In the genomic region with DNA sequence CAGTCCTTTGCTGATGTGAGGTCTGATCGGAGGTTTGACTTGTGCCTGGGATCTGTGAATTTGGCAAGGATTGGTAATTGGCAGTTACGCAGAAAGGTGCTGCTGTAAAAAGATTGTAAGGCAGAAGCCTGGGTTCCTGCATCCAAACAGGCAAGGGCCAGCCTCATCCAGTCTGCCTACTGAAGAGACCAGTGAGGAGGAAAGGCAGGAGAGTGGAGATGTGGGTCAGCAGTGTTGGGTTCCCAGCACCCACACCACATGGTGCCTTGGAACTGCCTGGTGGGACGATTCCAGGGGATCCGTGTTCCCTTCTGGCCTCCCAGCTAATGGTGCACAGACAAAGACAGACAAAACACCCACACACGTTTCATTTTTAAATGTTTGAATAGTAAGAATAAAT, we compare ENCODE assay signal across 8 mouse cellular contexts. TPM values are rescaled to one million over a fixed set of nuclear protein-coding genes. Genes with fewer than 3 reads are reported as not detected.
DNase-seq lines count a peak whose midpoint lies in the region; ATAC-seq and TF ChIP-seq lines count a peak whose summit lies in the region.

No protein-coding gene starts in this region.

- DNase-seq in heart, adult 11 months, result peak; percentile 77
- DNase-seq in heart, adult 18-20 months, result no peak
- DNase-seq in layer of hippocampus, postnatal 14 days (ENCODE audit: low spot score in 2 of 2), result peak; percentile 26 to 40
- no peak for DNase-seq in gastrocnemius, postnatal 36 days
- no peak for DNase-seq in kidney, adult 9 months

- 57% methylated on average over 5 of the region's 5 CpGs for WGBS in embryonic facial prominence, embryonic 15.5 days
- 60% methylated on average over 5 of the region's 5 CpGs for WGBS in neural tube, embryonic 14.5 days

- no peak overlapping the region for H3K27ac ChIP-seq in ES-Bruce4 (ENCODE audit: insufficient read depth, low read length)
- peak overlapping the region; percentile 91; the same call in 1 of the 2 replicates for H3K27ac ChIP-seq in embryonic facial prominence, embryonic 15.5 days (replicated peaks)
- H3K27ac ChIP-seq in neural tube, embryonic 14.5 days (ENCODE audit: low read depth, low read length), result peak overlapping the region; percentile 81; the same call in 1 of the 2 replicates

- H3K9ac ChIP-seq in ES-Bruce4 (ENCODE audit: low read depth, poor library complexity, severe bottlenecking), result peak overlapping the region; percentile 62
- no peak overlapping the region; the same call in 1 of the 2 replicates for H3K9ac ChIP-seq in embryonic facial prominence, embryonic 15.5 days
- peak overlapping the region; percentile 73 for H3K9ac ChIP-seq in neural tube, embryonic 14.5 days (replicated peaks; ENCODE audit: low read depth, low read length)

- H3K4me3 ChIP-seq in ES-Bruce4 (ENCODE audit: low read depth, low read length), result peak overlapping the region; percentile 93
- H3K4me3 ChIP-seq in embryonic facial prominence, embryonic 15.5 days (replicated peaks), result peak overlapping the region; percentile 75
- peak overlapping the region; percentile 70 for H3K4me3 ChIP-seq in neural tube, embryonic 14.5 days (ENCODE audit: low read depth, low read length)

- no peaks in the 10 kb centered on the region for H3K9me3 ChIP-seq in ES-Bruce4 (replicated peaks; ENCODE audit: control insufficient read depth, insufficient read depth, low read length, poor library complexity, severe bottlenecking)
- no peaks in the 10 kb centered on the region for H3K9me3 ChIP-seq in embryonic facial prominence, embryonic 15.5 days (replicated peaks)
- H3K9me3 ChIP-seq in neural tube, embryonic 14.5 days (ENCODE audit: control insufficient read depth, low read length), result no peaks in the 10 kb centered on the region

- TF ChIP-seq EP300 in ES-Bruce4 (IDR thresholded peaks at IDR 0.05; ENCODE audit: insufficient read depth, low read depth, low read length), result no peak

- no peak for ATAC-seq in embryonic facial prominence, embryonic 15.5 days (ENCODE audit: insufficient number of reproducible peaks, low FRiP score, low TSS enrichment, low read depth)
- ATAC-seq in neural tube, embryonic 14.5 days (ENCODE audit: low read depth), result no peak

- H3K36me3 ChIP-seq in ES-Bruce4 (ENCODE audit: control insufficient read depth, insufficient read depth, low read length, poor library complexity, severe bottlenecking), result peaks cover 13% of the 10 kb centered on the region
- peaks cover 18% of the 10 kb centered on the region for H3K36me3 ChIP-seq in embryonic facial prominence, embryonic 15.5 days
- H3K36me3 ChIP-seq in neural tube, embryonic 14.5 days (ENCODE audit: control insufficient read depth, insufficient read depth, low read length), result peaks cover 13% of the 10 kb centered on the region; the same call in 1 of the 2 replicates

- H3K4me1 ChIP-seq in ES-Bruce4 (ENCODE audit: control insufficient read depth, insufficient read depth, low read length), result peaks cover 2% of the 10 kb centered on the region
- H3K4me1 ChIP-seq in embryonic facial prominence, embryonic 15.5 days, result peaks cover 19% of the 10 kb centered on the region
- H3K4me1 ChIP-seq in neural tube, embryonic 14.5 days (ENCODE audit: control insufficient read depth, insufficient read depth, low read length), result peaks cover 12% of the 10 kb centered on the region

- peak overlapping the region; percentile 76 for H3K4me2 ChIP-seq in embryonic facial prominence, embryonic 15.5 days (replicated peaks)
- H3K4me2 ChIP-seq in neural tube, embryonic 14.5 days (ENCODE audit: low read depth, low read length), result peak overlapping the region; percentile 69

- TF ChIP-seq POLR2A in ES-Bruce4 (IDR thresholded peaks at IDR 0.05; ENCODE audit: insufficient read depth, low read length), result no peak

- no peak for TF ChIP-seq CTCF in ES-Bruce4 (IDR thresholded peaks at IDR 0.05; ENCODE audit: low read depth, low read length)

- intact Hi-C loops in gastrocnemius, postnatal 36 days (cut with DNase I), result loop anchor here (5.0 kb wide), 1 partner anchor 92 kb away; a partner anchor contains a TSS

- no peaks in the 10 kb centered on the region for H3K27me3 ChIP-seq in ES-Bruce4 (ENCODE audit: control insufficient read depth, insufficient read depth, low read length, poor library complexity, severe bottlenecking)
- H3K27me3 ChIP-seq in embryonic facial prominence, embryonic 15.5 days, result no peaks in the 10 kb centered on the region
- H3K27me3 ChIP-seq in neural tube, embryonic 14.5 days (ENCODE audit: control insufficient read depth, insufficient read depth, low read length), result no peaks in the 10 kb centered on the region

RNA-seq across cellular contexts. Expression of a gene that starts 1.1 kb away (rescaled TPM):
- 1 to 10 TPM; 4.4 to 8.2 TPM for total RNA-seq in heart, adult 18-20 months (2021)
- 6.9 and 9.4 TPM in 2 replicates for polyA plus RNA-seq in ES-Bruce4 (2011; ENCODE audit: insufficient read depth, insufficient read length, low read depth, missing spikeins)
- 13.6 and 13.7 TPM in 2 replicates for polyA plus RNA-seq in embryonic facial prominence, embryonic 15.5 days (2015; fragmentation: Nextera tagmentation; extraction: Ambion mirVana)
- total RNA-seq in layer of hippocampus, postnatal 14 days (2021), result 10 to 100 TPM; 20.5 to 25.1 TPM
- 16.5 and 19.8 TPM in 2 replicates for polyA plus RNA-seq in neural tube, embryonic 14.5 days (2014; fragmentation: Nextera tagmentation; extraction: Ambion mirVana)
- 1 to 10 TPM; 3.0 to 4.4 TPM for total RNA-seq in gastrocnemius, postnatal 36 days (2021)

RNA-seq across cellular contexts. Expression of a gene that starts 18.5 kb away (rescaled TPM):
- total RNA-seq in heart, adult 18-20 months (2021), result under 1 TPM; 0.79 to 0.85 TPM
- 1.7 and 2.2 TPM in 2 replicates for polyA plus RNA-seq in ES-Bruce4 (2011; ENCODE audit: insufficient read depth, insufficient read length, low read depth, missing spikeins)
- polyA plus RNA-seq in embryonic facial prominence, embryonic 15.5 days (2015; fragmentation: Nextera tagmentation; extraction: Ambion mirVana), result 3.8 and 4.0 TPM in 2 replicates
- total RNA-seq in layer of hippocampus, postnatal 14 days (2021), result 1 to 10 TPM; 5.9 to 6.5 TPM
- polyA plus RNA-seq in neural tube, embryonic 14.5 days (2014; fragmentation: Nextera tagmentation; extraction: Ambion mirVana), result 7.8 and 10.7 TPM in 2 replicates
- total RNA-seq in gastrocnemius, postnatal 36 days (2021), result under 1 TPM; 0.26 to 0.52 TPM

RNA-seq across cellular contexts. Expression of a gene that starts 26.4 kb away (rescaled TPM):
- not detected for total RNA-seq in heart, adult 18-20 months (2021)
- polyA plus RNA-seq in ES-Bruce4 (2011; ENCODE audit: insufficient read depth, insufficient read length, low read depth, missing spikeins), result 3.1 and 3.4 TPM in 2 replicates
- polyA plus RNA-seq in embryonic facial prominence, embryonic 15.5 days (2015; fragmentation: Nextera tagmentation; extraction: Ambion mirVana), result 0.24 and 0.45 TPM in 2 replicates
- under 1 TPM in 1 of 2 experiments, not detected in 1; 0.39 TPM for total RNA-seq in layer of hippocampus, postnatal 14 days (2021)
- polyA plus RNA-seq in neural tube, embryonic 14.5 days (2014; fragmentation: Nextera tagmentation; extraction: Ambion mirVana), result 0.24 and 0.44 TPM in 2 replicates
- total RNA-seq in gastrocnemius, postnatal 36 days (2021), result not detected

RNA-seq across cellular contexts. Expression of a gene that starts 36.3 kb away (rescaled TPM):
- total RNA-seq in heart, adult 18-20 months (2021), result 1 to 10 TPM; 2.3 to 3.0 TPM
- polyA plus RNA-seq in ES-Bruce4 (2011; ENCODE audit: insufficient read depth, insufficient read length, low read depth, missing spikeins), result 0.12 TPM in 1 of 2 replicates, not detected in the other
- polyA plus RNA-seq in embryonic facial prominence, embryonic 15.5 days (2015; fragmentation: Nextera tagmentation; extraction: Ambion mirVana), result 1.9 and 2.8 TPM in 2 replicates
- total RNA-seq in layer of hippocampus, postnatal 14 days (2021), result 1 to 10 TPM; 6.5 to 6.8 TPM
- 0.87 and 1.3 TPM in 2 replicates for polyA plus RNA-seq in neural tube, embryonic 14.5 days (2014; fragmentation: Nextera tagmentation; extraction: Ambion mirVana)
- under 1 TPM; 0.62 to 0.82 TPM for total RNA-seq in gastrocnemius, postnatal 36 days (2021)

RNA-seq across cellular contexts. Expression of a gene that starts 54.0 kb away (rescaled TPM):
- total RNA-seq in heart, adult 18-20 months (2021), result not detected
- not detected in 2 replicates for polyA plus RNA-seq in ES-Bruce4 (2011; ENCODE audit: insufficient read depth, insufficient read length, low read depth, missing spikeins)
- not detected in 2 replicates for polyA plus RNA-seq in embryonic facial prominence, embryonic 15.5 days (2015; fragmentation: Nextera tagmentation; extraction: Ambion mirVana)
- under 1 TPM; 0.19 to 0.28 TPM for total RNA-seq in layer of hippocampus, postnatal 14 days (2021)
- polyA plus RNA-seq in neural tube, embryonic 14.5 days (2014; fragmentation: Nextera tagmentation; extraction: Ambion mirVana), result 0.13 and 0.20 TPM in 2 replicates
- not detected for total RNA-seq in gastrocnemius, postnatal 36 days (2021)

Comparison
In these comparisons a context has a peak if more than half of its experiments do, and no peak if none do; other contexts are left out.
1. DNase-seq: peak in heart, adult 11 months (single experiment) and layer of hippocampus, postnatal 14 days (2 of 2); none in heart, adult 18-20 months (0 of 2), gastrocnemius, postnatal 36 days (0 of 2) and kidney, adult 9 months (single experiment).
2. Peak in every context shown above with its lines, with median percentiles within 50 percentile points of each other: H3K4me3 ChIP-seq.